ENCODE assay signal across 7 mouse cellular contexts in genomic region chr5:114130211-114130605, GRCm38 (mm10). TPM values are rescaled to one million over a fixed set of nuclear protein-coding genes. Genes with fewer than 3 reads are reported as not detected.
DNase-seq lines count a peak whose midpoint lies in the region; ATAC-seq and TF ChIP-seq lines count a peak whose summit lies in the region.

TSS of gene Ung (plus strand) at chr5:114130386.

- no peak for TF ChIP-seq POLR2A in limb, embryonic 14.5 days (IDR thresholded peaks at IDR 0.05; ENCODE audit: borderline replicate concordance, extremely low read depth, insufficient read depth, insufficient read length)

- 0% methylated on average over 26 of the region's 29 CpGs for WGBS in embryonic facial prominence, embryonic 13.5 days
- 1% methylated on average over 24 of the region's 29 CpGs for WGBS in limb, embryonic 14.5 days
- under 1% methylated on average over 24 of the region's 29 CpGs for WGBS in midbrain, embryonic 16.5 days

- H3K4me3 ChIP-seq in E14TG2a.4 (replicated peaks; ENCODE audit: low read length), result peak within 1 kb of the TSS; percentile 100
- H3K4me3 ChIP-seq in embryonic facial prominence, embryonic 13.5 days, result peak within 1 kb of the TSS; percentile 84
- peak within 1 kb of the TSS; percentile 68 for H3K4me3 ChIP-seq in limb, embryonic 14.5 days (replicated peaks; ENCODE audit: low read length)
- peak within 1 kb of the TSS; percentile 92 for H3K4me3 ChIP-seq in midbrain, embryonic 16.5 days (ENCODE audit: low read depth, low read length)

- H3K4me1 ChIP-seq in E14TG2a.4 (replicated peaks; ENCODE audit: low read depth, low read length), result peaks cover 78% of the 10 kb centered on the region
- peaks cover 43% of the 10 kb centered on the region for H3K4me1 ChIP-seq in embryonic facial prominence, embryonic 13.5 days
- peaks cover 8% of the 10 kb centered on the region for H3K4me1 ChIP-seq in limb, embryonic 14.5 days (ENCODE audit: control insufficient read depth, insufficient read depth, low read length)
- peaks cover 7% of the 10 kb centered on the region for H3K4me1 ChIP-seq in midbrain, embryonic 16.5 days (ENCODE audit: control insufficient read depth, insufficient read depth, low read length)

- peak within 1 kb of the TSS; percentile 74 for H3K27ac ChIP-seq in embryonic facial prominence, embryonic 13.5 days
- peak within 1 kb of the TSS; percentile 73 for H3K27ac ChIP-seq in limb, embryonic 14.5 days (replicated peaks; ENCODE audit: low read depth, low read length)
- H3K27ac ChIP-seq in midbrain, embryonic 16.5 days (ENCODE audit: low read length), result peak within 1 kb of the TSS; percentile 60

- peak within 1 kb of the TSS; percentile 97 for H3K4me2 ChIP-seq in embryonic facial prominence, embryonic 13.5 days
- peak within 1 kb of the TSS; percentile 93 for H3K4me2 ChIP-seq in limb, embryonic 14.5 days (replicated peaks; ENCODE audit: low read depth, low read length, severe bottlenecking)
- H3K4me2 ChIP-seq in midbrain, embryonic 16.5 days (ENCODE audit: low read length), result peak within 1 kb of the TSS; percentile 74

- H3K27me3 ChIP-seq in E14TG2a.4 (ENCODE audit: insufficient read depth, low read length), result no peaks in the 10 kb centered on the region
- H3K27me3 ChIP-seq in embryonic facial prominence, embryonic 13.5 days, result no peaks in the 10 kb centered on the region
- no peaks in the 10 kb centered on the region for H3K27me3 ChIP-seq in limb, embryonic 14.5 days (ENCODE audit: control insufficient read depth, insufficient read depth, low read length)
- no peaks in the 10 kb centered on the region for H3K27me3 ChIP-seq in midbrain, embryonic 16.5 days (ENCODE audit: control insufficient read depth, insufficient read depth, low read depth, low read length)

- no peak for TF ChIP-seq CTCF in E14TG2a.4 (conservative IDR thresholded peaks at IDR 0.05; ENCODE audit: low read length)

- H3K36me3 ChIP-seq in E14TG2a.4 (ENCODE audit: insufficient read depth, low read length), result peaks cover 45% of the 10 kb centered on the region
- peaks cover 17% of the 10 kb centered on the region; the same call in 1 of the 2 replicates for H3K36me3 ChIP-seq in embryonic facial prominence, embryonic 13.5 days
- H3K36me3 ChIP-seq in limb, embryonic 14.5 days (ENCODE audit: control insufficient read depth, insufficient read depth, low read length), result peaks cover 5% of the 10 kb centered on the region
- no peaks in the 10 kb centered on the region for H3K36me3 ChIP-seq in midbrain, embryonic 16.5 days (ENCODE audit: control insufficient read depth, insufficient read depth, low read length)

- H3K9me3 ChIP-seq in E14TG2a.4 (ENCODE audit: low read length), result no peaks in the 10 kb centered on the region
- no peaks in the 10 kb centered on the region for H3K9me3 ChIP-seq in embryonic facial prominence, embryonic 13.5 days
- H3K9me3 ChIP-seq in limb, embryonic 14.5 days (ENCODE audit: control insufficient read depth, low read length), result no peaks in the 10 kb centered on the region
- H3K9me3 ChIP-seq in midbrain, embryonic 16.5 days (replicated peaks; ENCODE audit: control insufficient read depth, low read length, poor library complexity, severe bottlenecking), result no peaks in the 10 kb centered on the region

- H3K9ac ChIP-seq in embryonic facial prominence, embryonic 13.5 days, result peak within 1 kb of the TSS; percentile 77
- peak within 1 kb of the TSS; percentile 61 for H3K9ac ChIP-seq in limb, embryonic 14.5 days (ENCODE audit: low read depth, low read length, severe bottlenecking)
- peak within 1 kb of the TSS; percentile 69 for H3K9ac ChIP-seq in midbrain, embryonic 16.5 days (ENCODE audit: low read depth, low read length)

- peak; percentile 27; the same call in 1 of the 2 replicates for ATAC-seq in embryonic facial prominence, embryonic 13.5 days (ENCODE audit: insufficient number of reproducible peaks, insufficient read depth, low FRiP score, low TSS enrichment, low read depth)
- peak; percentile 27 for ATAC-seq in limb, embryonic 14.5 days (ENCODE audit: low FRiP score, low read depth)
- ATAC-seq in midbrain, embryonic 16.5 days, result peak; percentile 63

- DNase-seq in R1 (ENCODE audit: low read depth, low spot score), result peak; percentile 88
- peak; percentile 57 for DNase-seq in heart, postnatal 4 days
- peak; percentile 49 for DNase-seq in limb, embryonic 14.5 days (ENCODE audit: low spot score)
- DNase-seq in thymus, postnatal 36 days, result peak; percentile 80 to 81

RNA-seq across cellular contexts. Expression of gene Ung, which starts in this region (rescaled TPM):
- 43.6 and 48.2 TPM in 2 replicates for polyA plus RNA-seq in embryonic facial prominence, embryonic 13.5 days (2015; fragmentation: Nextera tagmentation; extraction: Ambion mirVana)
- total RNA-seq in heart, postnatal 4 days (2021), result 10 to 100 TPM; 34.0 to 40.7 TPM
- polyA plus RNA-seq in limb, embryonic 14.5 days (2012; rRNA removed), result 31.4 and 34.0 TPM in 2 replicates
- polyA plus RNA-seq in limb, embryonic 14.5 days (2014; fragmentation: Nextera tagmentation; extraction: Ambion mirVana), result 23.7 and 26.0 TPM in 2 replicates
- 8.2 and 9.1 TPM in 2 replicates for polyA plus RNA-seq in midbrain, embryonic 16.5 days (2015; fragmentation: Nextera tagmentation; extraction: Ambion mirVana)

Comparison
In these comparisons a context has a peak if more than half of its experiments do, and no peak if none do; other contexts are left out.
1. Peak in every context shown above with its lines: DNase-seq, ATAC-seq, H3K4me3 ChIP-seq and H3K27ac ChIP-seq.